ENCODE assay signal across 14 mouse cellular contexts in the genomic region with DNA sequence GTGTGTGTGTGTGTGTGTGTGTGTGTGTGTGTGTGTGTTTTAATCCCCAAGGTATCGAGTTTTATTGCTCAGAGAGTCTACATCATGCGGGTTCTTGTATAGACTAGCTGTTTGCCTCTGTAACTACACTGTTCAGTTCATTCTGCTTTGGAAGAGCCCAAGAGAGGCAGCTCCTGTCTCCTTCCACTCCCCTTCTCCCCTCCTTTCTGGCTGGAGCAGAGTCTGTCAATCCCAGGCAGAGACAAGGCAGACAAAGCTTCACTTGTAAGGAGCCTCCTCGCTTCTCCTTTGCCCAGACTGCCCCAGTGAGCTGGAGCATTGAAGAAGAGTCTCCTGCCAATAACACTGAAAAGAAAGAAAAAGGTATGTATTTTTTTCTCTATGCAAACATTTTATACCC. TPM values are rescaled to one million over a fixed set of nuclear protein-coding genes. Genes with fewer than 3 reads are reported as not detected.
DNase-seq lines count a peak whose midpoint lies in the region; ATAC-seq and TF ChIP-seq lines count a peak whose summit lies in the region.
"Had no signal": no experiment of that assay in that cellular context is flagged by ENCODE, and none has a peak within 500 bp of the region (broad histone marks: within the 10 kb centered on the region; RNA-seq: fewer than 3 reads in every experiment).

A gene (plus strand): TSS at position 159 of the 400 bp plus-strand sequence.

- peak within 1 kb of the TSS; percentile 41 for H3K4me2 ChIP-seq in hindbrain, postnatal 0 days (ENCODE audit: low read depth, low read length)
- no peak within 1 kb of the TSS for H3K4me2 ChIP-seq in hindbrain, embryonic 13.5 days
- H3K4me2 ChIP-seq in forebrain, postnatal 0 days (ENCODE audit: low read depth): peak within 1 kb of the TSS; percentile 37
- peak within 1 kb of the TSS; percentile 19; the same call in 1 of the 2 replicates for H3K4me2 ChIP-seq in limb, embryonic 15.5 days

- no peaks in the 10 kb centered on the region for H3K4me1 ChIP-seq in hindbrain, postnatal 0 days (ENCODE audit: insufficient read depth, low read length)
- H3K4me1 ChIP-seq in hindbrain, embryonic 13.5 days (replicated peaks): no peaks in the 10 kb centered on the region
- H3K4me1 ChIP-seq in cortical plate, adult 2 months (ENCODE audit: control insufficient read depth, insufficient read depth, low read length): no peaks in the 10 kb centered on the region
- H3K4me1 ChIP-seq in forebrain, postnatal 0 days (ENCODE audit: insufficient read depth): no peaks in the 10 kb centered on the region
- no peaks in the 10 kb centered on the region; the same call in 1 of the 2 replicates for H3K4me1 ChIP-seq in limb, embryonic 15.5 days

- peak; percentile 88 for ATAC-seq in hindbrain, postnatal 0 days
- no peak; the same call in 1 of the 2 replicates for ATAC-seq in hindbrain, embryonic 13.5 days (ENCODE audit: low FRiP score)
- peak; percentile 85 for ATAC-seq in forebrain, postnatal 0 days
- peak; percentile 48; the same call in 1 of the 2 replicates for ATAC-seq in limb, embryonic 15.5 days (ENCODE audit: insufficient number of reproducible peaks, low FRiP score, low TSS enrichment, low read depth)

- 60% methylated on average over 3 of the region's 3 CpGs for WGBS in hindbrain, postnatal 0 days
- 66% methylated on average over 3 of the region's 3 CpGs for WGBS in hindbrain, embryonic 13.5 days
- 57% methylated on average over 3 of the region's 3 CpGs for WGBS in forebrain, postnatal 0 days
- 56% methylated on average over 3 of the region's 3 CpGs for WGBS in limb, embryonic 15.5 days

- no peak within 1 kb of the TSS for H3K9ac ChIP-seq in hindbrain, postnatal 0 days (replicated peaks; ENCODE audit: low read length)
- H3K9ac ChIP-seq in hindbrain, embryonic 13.5 days: no peak within 1 kb of the TSS
- no peak within 1 kb of the TSS for H3K9ac ChIP-seq in forebrain, postnatal 0 days
- no peak within 1 kb of the TSS for H3K9ac ChIP-seq in limb, embryonic 15.5 days

- H3K36me3 ChIP-seq in hindbrain, postnatal 0 days (ENCODE audit: insufficient read depth, low read length): no peaks in the 10 kb centered on the region
- no peaks in the 10 kb centered on the region for H3K36me3 ChIP-seq in hindbrain, embryonic 13.5 days
- no peaks in the 10 kb centered on the region for H3K36me3 ChIP-seq in forebrain, postnatal 0 days (ENCODE audit: insufficient read depth)
- no peaks in the 10 kb centered on the region for H3K36me3 ChIP-seq in limb, embryonic 15.5 days

- no peaks in the 10 kb centered on the region for H3K27me3 ChIP-seq in hindbrain, postnatal 0 days (ENCODE audit: insufficient read depth, low read length)
- no peaks in the 10 kb centered on the region for H3K27me3 ChIP-seq in hindbrain, embryonic 13.5 days
- no peaks in the 10 kb centered on the region for H3K27me3 ChIP-seq in forebrain, postnatal 0 days (ENCODE audit: insufficient read depth, low read length)
- H3K27me3 ChIP-seq in limb, embryonic 15.5 days: no peaks in the 10 kb centered on the region

- peak within 1 kb of the TSS; percentile 16 for H3K4me3 ChIP-seq in hindbrain, postnatal 0 days (ENCODE audit: low read length)
- H3K4me3 ChIP-seq in hindbrain, embryonic 13.5 days: no peak within 1 kb of the TSS
- H3K4me3 ChIP-seq in cortical plate, adult 2 months (ENCODE audit: insufficient read depth, low read length): peak within 1 kb of the TSS; percentile 38
- peak within 1 kb of the TSS; percentile 11 for H3K4me3 ChIP-seq in forebrain, postnatal 0 days (ENCODE audit: low read depth, low read length)
- peak within 1 kb of the TSS; percentile 19 for H3K4me3 ChIP-seq in limb, embryonic 15.5 days
- H3K4me3 ChIP-seq: heart, adult 2 months had no signal

- no peak for TF ChIP-seq CTCF in hindbrain, postnatal 0 days (IDR thresholded peaks at IDR 0.05; ENCODE audit: low read depth)
- TF ChIP-seq CTCF in cortical plate, adult 2 months (IDR thresholded peaks at IDR 0.05; ENCODE audit: extremely low read depth, insufficient read depth, low read length): no peak
- no peak for TF ChIP-seq CTCF in forebrain, postnatal 0 days (IDR thresholded peaks at IDR 0.05; ENCODE audit: low read depth)

- peak; percentile 36; the same call in 1 of the 2 replicates for TF ChIP-seq POLR2A in cortical plate, adult 2 months (IDR thresholded peaks at IDR 0.05; ENCODE audit: extremely low read depth, insufficient read depth, low read length)

- peak; percentile 49 for DNase-seq in hindbrain, postnatal 0 days (ENCODE audit: low spot score)
- DNase-seq in forebrain, postnatal 0 days: peak; percentile 11
- DNase-seq in cerebellum, adult 18-20 months: no peak
- DNase-seq in lung, postnatal 36 days: no peak
- DNase-seq in adrenal gland, adult 18-20 months (ENCODE audit: low spot score in 2 of 2): no peak
- DNase-seq: adrenal gland, postnatal 25 days; cerebellum, adult 9-11 months; heart, adult 2 months; kidney, postnatal 4 days; lung, adult 2 months; thymus, adult 2 months had no signal

- H3K27ac ChIP-seq in hindbrain, postnatal 0 days: peak within 1 kb of the TSS; percentile 64
- H3K27ac ChIP-seq in hindbrain, embryonic 13.5 days: no peak within 1 kb of the TSS
- H3K27ac ChIP-seq in cortical plate, adult 2 months (ENCODE audit: insufficient read depth, low read length): peak within 1 kb of the TSS; percentile 49
- H3K27ac ChIP-seq in forebrain, postnatal 0 days (ENCODE audit: low read depth, low read length): peak within 1 kb of the TSS; percentile 64
- H3K27ac ChIP-seq in limb, embryonic 15.5 days: peak within 1 kb of the TSS; percentile 75
- H3K27ac ChIP-seq: heart, adult 2 months had no signal

- H3K9me3 ChIP-seq in hindbrain, postnatal 0 days (ENCODE audit: low read length): no peaks in the 10 kb centered on the region
- no peaks in the 10 kb centered on the region for H3K9me3 ChIP-seq in hindbrain, embryonic 13.5 days
- H3K9me3 ChIP-seq in forebrain, postnatal 0 days (ENCODE audit: low read length): no peaks in the 10 kb centered on the region
- H3K9me3 ChIP-seq in limb, embryonic 15.5 days: no peaks in the 10 kb centered on the region

RNA-seq across cellular contexts. Expression of the gene that starts here (rescaled TPM):
- total RNA-seq in hindbrain, postnatal 0 days (2014; rRNA removed): 13.5 and 15.8 TPM in 2 replicates
- 49.8 and 63.2 TPM in 2 replicates for polyA plus RNA-seq in hindbrain, postnatal 0 days (2015; fragmentation: Nextera tagmentation; extraction: Ambion mirVana)
- polyA plus RNA-seq in hindbrain, embryonic 13.5 days (2015; fragmentation: Nextera tagmentation; extraction: Ambion mirVana): 1.4 and 2.4 TPM in 2 replicates
- 107 and 112 TPM in 2 replicates for polyA plus RNA-seq in cortical plate, adult 2 months (2012; rRNA removed)
- total RNA-seq in forebrain, postnatal 0 days (2014; rRNA removed): 15.4 and 20.4 TPM in 2 replicates
- 39.8 and 44.4 TPM in 2 replicates for polyA plus RNA-seq in forebrain, postnatal 0 days (2015; fragmentation: Nextera tagmentation; extraction: Ambion mirVana)
- polyA plus RNA-seq in limb, embryonic 15.5 days (2015; fragmentation: Nextera tagmentation; extraction: Ambion mirVana): 21.4 and 26.3 TPM in 2 replicates
- under 1 TPM in 1 of 2 experiments, not detected in 1; 0.46 TPM for total RNA-seq in adrenal gland, adult 18-20 months (2021)
- total RNA-seq: adrenal gland, postnatal 25 days; heart, adult 2 months had no signal

Comparison
In these comparisons a context has a peak if more than half of its experiments do, and no peak if none do; other contexts are left out.
1. DNase-seq: peak in hindbrain, postnatal 0 days (single experiment) and forebrain, postnatal 0 days (single experiment); none in cerebellum, adult 18-20 months (0 of 2), lung, postnatal 36 days (single experiment) and adrenal gland, adult 18-20 months (0 of 2).